Mouse (Mus musculus) liver, postnatal 0 days (tissue): ENCODE measurements around the gene Sel1l2.

Experiments
- CTCF ChIP-seq: sonication (generic); IDR thresholded peaks from 2 replicates; pipeline ENCODE4 v1.5.1; 2016; ENCODE audit warnings: antibody characterized with exemption, low read depth
- EP300 ChIP-seq: IDR thresholded peaks from 2 replicates; pipeline ENCODE4 v1.6.1; 2016; ENCODE audit warnings: antibody characterized with exemption, low read depth, mild to moderate bottlenecking

- no peak for TF ChIP-seq EP300
- TF ChIP-seq CTCF = peak; percentile 64
These were observed 37.8 kb upstream of the Sel1l2 start for GRCm38 (mm10) chr2:140427283-140427682.
